Mouse (Mus musculus): ENCODE data around the gene Map3k3. TPM values are rescaled to one million over a fixed set of nuclear protein-coding genes. Genes with fewer than 3 reads are reported as not detected.

The Map3k3 gene
- total and polyA plus RNA-seq, 2 experiments, result 9.7 to 12.3 TPM

GRCm38 (mm10) chr11:106056819-106057491 lies 27.5 kb upstream of the Map3k3 start:
- no peaks in the 10 kb centered on the region for H3K79me2 ChIP-seq (ENCODE audit: control insufficient read depth, insufficient read depth, low read length)
- H3K9ac ChIP-seq (ENCODE audit: low read depth, low read length), result no peak overlapping the region
- H3K27ac ChIP-seq (replicated peaks; ENCODE audit: insufficient read depth, low read depth, low read length), result no peak overlapping the region
- DNase-seq (ENCODE audit: extremely low read depth, low read depth, low spot score), result no peak
- 89% methylated on average over 8 of the region's 8 CpGs for WGBS
- H3K4me3 ChIP-seq (ENCODE audit: insufficient read depth, low read depth, low read length), result no peak overlapping the region
- no peak for TF ChIP-seq CTCF (IDR thresholded peaks at IDR 0.05; ENCODE audit: low read depth, low read length)
- TF ChIP-seq POLR2A (IDR thresholded peaks at IDR 0.05; ENCODE audit: extremely low read depth, insufficient read depth, low read length), result no peak
- H3K4me1 ChIP-seq (ENCODE audit: control insufficient read depth, insufficient read depth, low read length), result peaks cover 9% of the 10 kb centered on the region; the same call in 1 of the 2 replicates
- no peaks in the 10 kb centered on the region for H3K27me3 ChIP-seq (ENCODE audit: control insufficient read depth, insufficient read depth, low read length)
- H3K36me3 ChIP-seq (ENCODE audit: control insufficient read depth, insufficient read depth, low read length), result peaks cover 10% of the 10 kb centered on the region

- no peaks in the 10 kb centered on the region for H3K27me3 ChIP-seq (ENCODE audit: control insufficient read depth, insufficient read depth, low read length)
- H3K27ac ChIP-seq (replicated peaks; ENCODE audit: insufficient read depth, low read depth, low read length), result no peak overlapping the region; the same call in 1 of the 2 replicates
- H3K4me3 ChIP-seq (ENCODE audit: insufficient read depth, low read depth, low read length), result no peak overlapping the region
- peaks cover 9% of the 10 kb centered on the region; the same call in 1 of the 2 replicates for H3K4me1 ChIP-seq (ENCODE audit: control insufficient read depth, insufficient read depth, low read length)
- H3K79me2 ChIP-seq (ENCODE audit: control insufficient read depth, insufficient read depth, low read length), result no peaks in the 10 kb centered on the region
- peak; percentile 88 for DNase-seq (ENCODE audit: extremely low read depth, low read depth, low spot score)
- no peak overlapping the region for H3K9ac ChIP-seq (ENCODE audit: low read depth, low read length)
- peaks cover 2% of the 10 kb centered on the region; the same call in 1 of the 2 replicates for H3K36me3 ChIP-seq (ENCODE audit: control insufficient read depth, insufficient read depth, low read length)
- TF ChIP-seq POLR2A (IDR thresholded peaks at IDR 0.05; ENCODE audit: extremely low read depth, insufficient read depth, low read length), result no peak
- no peak for TF ChIP-seq CTCF (IDR thresholded peaks at IDR 0.05; ENCODE audit: low read depth, low read length)
- WGBS, result 40% methylated on average over 8 of the region's 8 CpGs
Observed at GRCm38 (mm10) chr11:106058020-106058419, 26.4 kb upstream of the Map3k3 start.

GRCm38 (mm10) chr11:106060549-106060948 lies 23.9 kb upstream of the Map3k3 start:
- H3K27me3 ChIP-seq (ENCODE audit: control insufficient read depth, insufficient read depth, low read length), result no peaks in the 10 kb centered on the region
- H3K4me1 ChIP-seq (ENCODE audit: control insufficient read depth, insufficient read depth, low read length), result no peaks in the 10 kb centered on the region
- H3K36me3 ChIP-seq (ENCODE audit: control insufficient read depth, insufficient read depth, low read length), result peaks cover 2% of the 10 kb centered on the region; the same call in 1 of the 2 replicates
- DNase-seq (ENCODE audit: extremely low read depth, low read depth, low spot score), result no peak
- 29% methylated on average over 1 of the region's 1 CpGs for WGBS
- no peaks in the 10 kb centered on the region for H3K79me2 ChIP-seq (ENCODE audit: control insufficient read depth, insufficient read depth, low read length)
- H3K9ac ChIP-seq (ENCODE audit: low read depth, low read length), result no peak overlapping the region
- no peak overlapping the region for H3K4me3 ChIP-seq (ENCODE audit: insufficient read depth, low read depth, low read length)
- no peak overlapping the region for H3K27ac ChIP-seq (replicated peaks; ENCODE audit: insufficient read depth, low read depth, low read length)
- TF ChIP-seq POLR2A (IDR thresholded peaks at IDR 0.05; ENCODE audit: extremely low read depth, insufficient read depth, low read length) (no peak), CTCF (IDR thresholded peaks at IDR 0.05; ENCODE audit: low read depth, low read length) (no peak)

GRCm38 (mm10) chr11:106061311-106061710 lies 23.1 kb upstream of the Map3k3 start:
- Histone ChIP-seq H3K4me3 (ENCODE audit: insufficient read depth, low read depth, low read length) (no peak overlapping the region), H3K27ac (replicated peaks; ENCODE audit: insufficient read depth, low read depth, low read length) (no peak overlapping the region), H3K36me3 (ENCODE audit: control insufficient read depth, insufficient read depth, low read length) (peaks cover 2% of the 10 kb centered on the region; the same call in 1 of the 2 replicates), H3K9ac (ENCODE audit: low read depth, low read length) (no peak overlapping the region), H3K27me3 (ENCODE audit: control insufficient read depth, insufficient read depth, low read length) (no peaks in the 10 kb centered on the region), H3K4me1 (ENCODE audit: control insufficient read depth, insufficient read depth, low read length) (no peaks in the 10 kb centered on the region), H3K79me2 (ENCODE audit: control insufficient read depth, insufficient read depth, low read length) (no peaks in the 10 kb centered on the region)
- TF ChIP-seq CTCF (IDR thresholded peaks at IDR 0.05; ENCODE audit: low read depth, low read length) (no peak), POLR2A (IDR thresholded peaks at IDR 0.05; ENCODE audit: extremely low read depth, insufficient read depth, low read length) (no peak)
- 97% methylated on average over 1 of the region's 1 CpGs for whole genome bisulfite sequencing
- no peak for DNase-seq (ENCODE audit: extremely low read depth, low read depth, low spot score)

GRCm38 (mm10) chr11:106063756-106064155 lies 20.7 kb upstream of the Map3k3 start:
- peaks cover 3% of the 10 kb centered on the region for H3K79me2 ChIP-seq (ENCODE audit: control insufficient read depth, insufficient read depth, low read length)
- peaks cover 2% of the 10 kb centered on the region; the same call in 1 of the 2 replicates for H3K36me3 ChIP-seq (ENCODE audit: control insufficient read depth, insufficient read depth, low read length)
- DNase-seq (ENCODE audit: extremely low read depth, low read depth, low spot score), result no peak
- H3K4me3 ChIP-seq (ENCODE audit: insufficient read depth, low read depth, low read length), result no peak overlapping the region
- 91% methylated on average over 5 of the region's 5 CpGs for WGBS
- no peak overlapping the region for H3K9ac ChIP-seq (ENCODE audit: low read depth, low read length)
- no peak for TF ChIP-seq CTCF (IDR thresholded peaks at IDR 0.05; ENCODE audit: low read depth, low read length)
- TF ChIP-seq POLR2A (IDR thresholded peaks at IDR 0.05; ENCODE audit: extremely low read depth, insufficient read depth, low read length), result no peak
- peaks cover 9% of the 10 kb centered on the region for H3K4me1 ChIP-seq (ENCODE audit: control insufficient read depth, insufficient read depth, low read length)
- H3K27ac ChIP-seq (replicated peaks; ENCODE audit: insufficient read depth, low read depth, low read length), result no peak overlapping the region
- H3K27me3 ChIP-seq (ENCODE audit: control insufficient read depth, insufficient read depth, low read length), result no peaks in the 10 kb centered on the region
